Mouse (Mus musculus) layer of hippocampus, adult 8-10 months (tissue): ENCODE data around the gene Prss47. TPM values are rescaled to one million over a fixed set of nuclear protein-coding genes. Genes with fewer than 3 reads are reported as not detected.

Experiments
- DNase-seq, 2 experiments: peaks; one replicate each; pipeline ENCODE4 v3.0.0; 2022; ENCODE audit warnings: low spot score in 2 of 2
- total RNA-seq, 4 experiments: library from RNA; stranded (reverse); gene quantifications; 2 replicates each; pipeline ENCODE4 v1.2.4; 2022

Gene Prss47
- not detected for total RNA-seq

DNA sequence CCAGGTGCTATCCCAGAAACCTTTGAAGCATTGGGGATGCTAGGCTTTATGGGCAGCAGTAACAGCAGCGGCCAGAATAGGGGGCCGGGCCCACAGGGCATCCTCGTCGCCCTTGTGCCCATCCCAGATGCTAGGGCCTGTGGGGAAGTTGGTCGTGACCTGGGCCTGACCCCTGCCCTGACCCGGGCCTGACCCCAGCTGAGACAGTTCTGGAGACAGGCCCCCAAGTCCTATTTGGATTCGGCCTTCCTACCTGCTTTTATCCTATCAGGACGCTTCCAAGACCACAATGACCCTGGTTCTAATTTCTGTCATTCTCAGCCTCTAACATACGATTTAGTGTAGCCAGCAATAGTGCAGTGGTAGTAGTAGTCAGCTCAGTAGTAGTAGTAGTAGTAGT lies at the start of gene Prss47:
Prss47 (minus strand) TSS at position 101 of the 400 bp plus-strand sequence.
- no peak for DNase-seq

- no peak for DNase-seq
These were observed 48.7 kb upstream of the Prss47 start for GRCm38 (mm10) chr13:65101232-65101631.

DNA sequence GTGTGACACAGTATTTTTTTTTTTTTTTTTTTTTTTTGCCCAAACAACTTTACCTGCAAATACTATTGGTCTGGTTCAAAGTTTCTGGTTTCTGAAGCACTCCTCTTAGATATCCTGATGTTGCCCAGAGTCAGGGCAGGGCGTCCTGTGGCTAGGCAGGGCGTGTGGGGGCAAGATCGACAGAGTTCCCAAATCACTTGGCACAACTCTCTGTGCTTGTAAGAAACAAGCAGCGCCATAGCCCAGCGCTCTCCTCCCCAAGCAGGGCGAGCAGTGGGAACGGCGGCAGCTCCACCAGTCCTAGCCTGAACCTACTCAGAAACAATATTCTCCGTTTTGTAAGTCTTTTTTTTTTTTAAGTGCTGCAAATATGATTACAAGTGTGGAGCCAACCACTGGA lies 48.1 kb upstream of the Prss47 start:
- DNase-seq, result no peak

- no peak for DNase-seq
These were observed 44.5 kb upstream of the Prss47 start for GRCm38 (mm10) chr13:65097018-65097417.

DNA sequence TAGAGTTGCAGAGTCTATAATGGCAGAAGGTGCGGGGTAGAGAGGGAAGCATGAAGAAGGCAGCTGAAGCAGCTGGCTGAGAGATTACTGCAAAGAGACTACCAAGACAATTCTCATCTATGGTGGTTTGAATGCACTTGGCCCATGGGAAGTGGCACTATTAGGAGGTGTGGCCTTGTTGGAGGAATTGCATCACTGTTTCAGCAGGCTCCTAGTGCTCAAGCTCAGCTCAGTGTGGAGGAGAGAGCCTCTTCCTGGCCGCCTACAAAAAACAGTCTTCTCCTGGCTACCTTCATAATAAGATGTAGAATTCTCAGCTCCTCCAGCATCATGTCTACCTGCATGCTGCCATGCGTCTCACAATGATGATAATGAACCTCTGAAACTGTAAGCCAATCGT lies 43.4 kb upstream of the Prss47 start:
- no peak for DNase-seq

DNA sequence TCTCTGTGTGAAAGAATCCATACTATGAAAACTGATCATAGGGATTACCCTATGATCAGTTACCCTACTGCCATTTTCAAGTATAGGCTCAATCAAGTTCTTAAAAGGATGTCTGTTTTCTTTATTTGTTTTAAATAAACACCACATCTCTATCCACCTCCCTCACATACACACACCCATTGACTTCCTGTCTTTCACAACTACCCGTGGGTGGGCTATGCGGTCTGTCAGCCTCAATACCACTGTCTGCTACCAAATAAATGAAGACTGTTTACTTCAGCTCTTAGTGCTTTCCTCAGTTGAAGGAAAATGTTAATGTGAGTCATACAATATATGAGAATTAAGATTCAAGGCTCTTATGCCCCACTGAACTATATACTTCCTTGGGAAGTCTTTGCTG lies 17.4 kb upstream of the Prss47 start:
- no peak for DNase-seq

DNA sequence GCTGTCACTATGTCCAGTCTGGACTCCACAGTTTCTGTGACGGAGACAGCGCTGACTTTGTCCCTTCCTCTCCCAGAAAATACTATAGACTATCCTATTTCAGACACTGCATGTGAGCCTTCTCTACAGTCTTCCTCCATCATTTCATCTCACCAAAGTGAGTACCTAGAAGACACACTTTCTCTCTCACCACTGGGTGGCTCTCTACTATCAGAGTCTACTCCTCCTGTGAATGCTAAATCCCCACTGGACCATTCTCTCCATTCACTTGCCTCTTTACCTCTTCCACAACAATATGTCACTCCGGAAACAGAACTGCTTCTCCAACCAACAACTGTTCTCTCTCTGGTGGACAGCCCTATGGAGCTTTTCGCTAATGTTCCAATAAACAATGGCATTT lies 17.5 kb downstream of the Prss47 start:
- no peak for DNase-seq

DNA sequence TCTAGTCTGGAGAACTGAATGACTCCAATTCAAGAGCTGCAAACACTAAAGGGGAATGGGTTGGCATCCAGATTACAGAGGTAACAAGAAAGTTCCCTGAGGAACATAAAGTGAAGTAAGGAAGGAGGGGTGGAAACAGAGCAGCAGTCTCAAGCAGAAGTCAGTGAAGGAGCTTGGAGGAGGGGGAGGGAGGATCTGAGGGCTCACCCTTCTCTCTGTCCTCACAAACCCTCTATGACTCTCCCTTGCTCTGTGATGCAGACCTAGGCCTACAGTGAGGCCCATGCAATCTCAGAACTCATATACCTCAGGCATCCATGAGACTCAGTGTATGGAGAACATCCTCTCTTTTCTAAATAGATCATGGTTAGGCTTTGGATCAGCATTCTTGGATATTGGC lies 19.8 kb downstream of the Prss47 start, which contains the start of gene Spata31d1c:
Spata31d1c (plus strand) TSS at position 301 of the 400 bp plus-strand sequence.
- DNase-seq, result no peak

DNA sequence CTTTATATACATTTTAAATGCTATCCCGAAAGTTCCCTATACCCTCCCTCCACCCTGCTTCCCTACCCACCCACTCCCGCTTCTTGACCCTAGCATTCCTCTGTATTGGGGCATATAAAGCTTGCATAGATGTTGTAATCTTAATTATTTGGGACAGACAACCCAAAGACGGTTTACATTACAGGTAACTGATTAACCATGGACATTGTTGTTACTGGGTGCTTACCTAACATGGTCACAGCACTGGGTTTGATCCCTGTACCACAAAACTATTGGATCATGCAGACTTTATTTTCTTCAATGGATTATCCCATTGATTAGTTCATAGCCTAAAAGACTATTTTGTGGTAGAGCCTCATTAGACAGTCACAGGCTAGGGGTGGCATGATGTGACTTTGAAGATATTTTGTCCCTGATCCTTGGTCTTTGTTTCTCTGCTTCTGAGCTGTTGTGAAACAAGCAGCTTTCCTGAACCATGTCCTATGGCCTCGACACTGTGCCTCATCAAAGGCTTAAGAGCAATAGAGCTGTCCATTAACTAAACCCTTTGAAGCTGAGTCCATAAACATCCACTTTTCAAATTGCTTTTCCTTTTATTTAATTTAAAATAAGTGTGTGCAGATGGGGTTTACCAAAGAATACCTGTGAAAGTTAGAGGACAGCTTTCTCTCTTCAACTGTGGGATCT lies 41.4 kb downstream of the Prss47 start:
- DNase-seq, result no peak

- no peak for DNase-seq
These were observed 44.6 kb downstream of the Prss47 start for GRCm38 (mm10) chr13:65007971-65008370.

- no peak for DNase-seq
These were observed 45.8 kb downstream of the Prss47 start for GRCm38 (mm10) chr13:65006760-65007159.

GRCm38 (mm10) chr13:65005414-65005813 lies 47.1 kb downstream of the Prss47 start:
- DNase-seq, result no peak

Other genes with a start within 250 kb of the Prss47 start
- gene Cntnap3, start 148.8 kb downstream of the Prss47 start, total RNA-seq, result 1 to 10 TPM; 3.6 to 4.1 (median 4.0) TPM
- not detected for gene Spata31, start 135.4 kb downstream of the Prss47 start, total RNA-seq
- not detected for gene Spata31d1c, start 19.7 kb downstream of the Prss47 start, total RNA-seq
- gene Mfsd14b, start 60.2 kb upstream of the Prss47 start, total RNA-seq, result 10 to 100 TPM; 37.1 to 48.9 (median 43.6) TPM
- gene Olfr465-ps1, start 85.3 kb upstream of the Prss47 start, total RNA-seq, result not detected
- gene Olfr466, start 97.5 kb upstream of the Prss47 start, total RNA-seq, result not detected
- gene Nlrp4f, start 153.2 kb upstream of the Prss47 start, total RNA-seq, result under 1 TPM in 2 of 4 experiments, not detected in 2; 0.17 to 0.18 TPM
- gene Gm10775, start 206.8 kb upstream of the Prss47 start, total RNA-seq, result under 1 TPM in 2 of 4 experiments, not detected in 2; 0.31 to 0.36 TPM
- 10 to 100 TPM; 57.7 to 76.2 (median 66.0) TPM for gene Zfp369, start 226.1 kb upstream of the Prss47 start, total RNA-seq